Mouse (Mus musculus): ENCODE measurements around the gene Fosl2. TPM values are rescaled to one million over a fixed set of nuclear protein-coding genes. Genes with fewer than 3 reads are reported as not detected.
A peak's percentile ranks its signal among the peaks of the same experiment; 100 is the strongest.

Gene Fosl2
- polyA plus RNA-seq, 2 experiments, result 0.37 to 0.73 TPM

DNA sequence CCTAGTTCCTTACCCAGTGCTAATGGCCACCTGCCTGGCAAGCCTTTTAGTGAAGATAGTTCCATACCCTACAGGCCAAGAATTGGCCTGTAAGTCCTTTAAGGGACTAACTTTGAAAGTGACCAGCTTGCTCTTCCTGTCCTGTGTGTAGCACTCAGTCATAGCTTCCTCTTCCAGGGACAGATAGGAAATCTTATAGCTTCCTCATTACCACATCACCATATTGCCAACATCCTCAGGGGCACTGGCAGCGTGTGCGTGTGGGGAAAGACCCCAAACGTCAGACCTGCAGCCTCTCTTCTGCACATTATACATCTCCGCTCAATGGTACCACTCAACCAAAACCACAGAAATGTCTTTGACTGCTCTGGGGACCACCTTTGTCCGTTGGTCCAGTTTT lies 13.2 kb upstream of the Fosl2 start:
- no peaks in the 10 kb centered on the region for H3K9me3 ChIP-seq (ENCODE audit: control insufficient read depth, low read length)
- DNase-seq (ENCODE audit: low read depth in 3 of 3, low spot score in 3 of 3) (no peak), ATAC-seq (ENCODE audit: insufficient read depth) (no peak)
- H3K4me3 ChIP-seq (ENCODE audit: insufficient read depth in 1 of 2, low read depth in 2 of 2, low read length in 2 of 2), result no peak overlapping the region
- 0 out of 4 replicates have a peak, but pooled peaks cover 0 to 4% of the 10 kb centered on the region in 2 experiments for H3K4me1 ChIP-seq (replicated peaks; ENCODE audit: control insufficient read depth in 2 of 2, insufficient read depth in 2 of 2, low read length in 1 of 2)
- H3K9ac ChIP-seq (replicated peaks), result no peak overlapping the region
- no peaks in the 10 kb centered on the region; the same call in 1 of the 2 replicates for H3K27me3 ChIP-seq (ENCODE audit: control insufficient read depth, insufficient read depth, low read length)
- no peak for TF ChIP-seq CTCF (IDR thresholded peaks at IDR 0.05; ENCODE audit: low read depth)
- TF ChIP-seq EP300 (IDR thresholded peaks at IDR 0.05; ENCODE audit: low read depth), result no peak
- 16% methylated on average over 5 of the region's 5 CpGs for WGBS (ENCODE audit: insufficient replicate concordance)
- no peak overlapping the region for H3K27ac ChIP-seq
- H3K4me2 ChIP-seq (ENCODE audit: low read depth), result no peak overlapping the region
- no peaks in the 10 kb centered on the region for H3K36me3 ChIP-seq (replicated peaks; ENCODE audit: control insufficient read depth, insufficient read depth, low read depth)

DNA sequence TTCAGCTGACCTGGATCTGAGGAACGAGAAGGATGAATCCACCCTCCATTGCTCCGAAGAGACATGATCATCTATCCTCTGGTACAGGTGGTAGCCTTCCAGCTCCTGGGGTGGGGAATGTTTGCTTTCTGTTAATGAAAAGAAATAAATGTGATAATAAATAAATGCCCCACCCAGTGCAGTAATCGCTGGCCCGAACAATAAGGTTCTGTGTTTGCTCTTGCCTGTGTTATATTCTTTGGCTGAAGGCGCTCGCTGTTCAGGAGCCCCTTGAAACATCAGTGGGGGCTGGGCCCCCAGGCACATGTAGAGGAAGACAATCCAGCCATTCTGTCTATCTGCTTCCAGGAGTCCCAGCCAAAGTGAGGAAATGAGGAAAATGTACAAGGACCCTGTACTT lies 10.6 kb upstream of the Fosl2 start:
- no peak for DNase-seq (ENCODE audit: low read depth in 3 of 3, low spot score in 3 of 3)
- H3K4me2 ChIP-seq (ENCODE audit: low read depth), result no peak overlapping the region
- H3K27me3 ChIP-seq (ENCODE audit: control insufficient read depth, insufficient read depth, low read length), result peaks cover 3% of the 10 kb centered on the region
- H3K9me3 ChIP-seq (ENCODE audit: control insufficient read depth, low read length), result no peaks in the 10 kb centered on the region
- no peaks in the 10 kb centered on the region for H3K36me3 ChIP-seq (replicated peaks; ENCODE audit: control insufficient read depth, insufficient read depth, low read depth)
- TF ChIP-seq EP300 (IDR thresholded peaks at IDR 0.05; ENCODE audit: low read depth) (no peak), CTCF (IDR thresholded peaks at IDR 0.05; ENCODE audit: low read depth) (no peak)
- ATAC-seq (ENCODE audit: insufficient read depth), result no peak
- H3K4me3 ChIP-seq (ENCODE audit: insufficient read depth in 1 of 2, low read depth in 2 of 2, low read length in 2 of 2), result no peak overlapping the region
- 0 out of 4 replicates have a peak, but pooled peaks cover 0 to 4% of the 10 kb centered on the region in 2 experiments for H3K4me1 ChIP-seq (replicated peaks; ENCODE audit: control insufficient read depth in 2 of 2, insufficient read depth in 2 of 2, low read length in 1 of 2)
- H3K27ac ChIP-seq, result no peak overlapping the region
- no peak overlapping the region for H3K9ac ChIP-seq (replicated peaks)
- 73% methylated on average over 6 of the region's 6 CpGs for WGBS (ENCODE audit: insufficient replicate concordance)

DNA sequence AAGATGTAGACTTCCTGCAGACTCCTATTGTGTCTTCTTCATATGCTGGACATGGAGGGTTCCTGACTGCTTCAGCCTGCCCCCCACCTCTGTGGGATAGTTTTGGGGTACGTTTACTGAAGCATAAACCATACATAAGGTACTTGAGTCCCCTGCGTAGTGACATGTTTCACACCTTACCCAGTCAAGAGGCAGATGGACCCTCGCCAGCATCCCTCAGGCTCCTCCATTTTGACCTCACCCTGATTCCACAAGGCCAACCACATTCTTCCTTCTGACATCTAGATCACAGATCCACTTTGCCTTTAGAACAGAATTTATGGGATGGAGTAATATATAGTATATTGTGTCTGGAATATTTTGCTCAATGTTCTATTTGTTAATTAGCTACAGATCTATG lies 8.4 kb upstream of the Fosl2 start:
- Histone ChIP-seq H3K27me3 (ENCODE audit: control insufficient read depth, insufficient read depth, low read length) (peaks cover 13% of the 10 kb centered on the region), H3K4me3 (ENCODE audit: insufficient read depth in 1 of 2, low read depth in 2 of 2, low read length in 2 of 2) (no peak overlapping the region), H3K4me1 (replicated peaks; ENCODE audit: control insufficient read depth in 2 of 2, insufficient read depth in 2 of 2, low read length in 1 of 2) (0 out of 4 replicates have a peak, but pooled peaks cover 0 to 3% of the 10 kb centered on the region in 2 experiments), H3K9ac (replicated peaks) (no peak overlapping the region), H3K4me2 (ENCODE audit: low read depth) (no peak overlapping the region), H3K27ac (no peak overlapping the region), H3K9me3 (ENCODE audit: control insufficient read depth, low read length) (no peaks in the 10 kb centered on the region), H3K36me3 (replicated peaks; ENCODE audit: control insufficient read depth, insufficient read depth, low read depth) (no peaks in the 10 kb centered on the region)
- TF ChIP-seq CTCF (IDR thresholded peaks at IDR 0.05; ENCODE audit: low read depth), result no peak
- no peak for TF ChIP-seq EP300 (IDR thresholded peaks at IDR 0.05; ENCODE audit: low read depth)
- DNase-seq (ENCODE audit: low read depth in 3 of 3, low spot score in 3 of 3) (no peak), ATAC-seq (ENCODE audit: insufficient read depth) (no peak)
- 56% methylated on average over 3 of the region's 3 CpGs for WGBS (ENCODE audit: insufficient replicate concordance)

DNA sequence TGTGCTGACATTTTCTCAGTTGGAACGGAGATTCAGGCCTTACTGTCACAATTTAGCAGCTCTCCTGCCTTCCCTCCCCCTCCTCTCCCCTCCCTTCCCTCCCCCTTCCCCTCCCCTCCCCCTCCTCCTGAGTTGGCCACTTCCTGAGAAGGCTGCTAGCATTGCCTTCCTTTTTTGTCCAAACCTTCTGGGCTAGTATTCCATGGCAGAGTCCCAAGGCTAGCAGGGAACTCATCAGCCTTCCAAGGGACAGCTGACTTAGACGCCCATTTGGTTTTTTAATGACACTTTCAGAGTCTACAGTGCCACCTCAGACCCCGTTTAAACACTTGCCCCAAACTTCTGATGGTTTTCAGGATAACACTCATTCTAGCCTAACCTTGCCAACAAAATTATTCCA lies 7.7 kb upstream of the Fosl2 start:
- H3K4me3 ChIP-seq (ENCODE audit: insufficient read depth in 1 of 2, low read depth in 2 of 2, low read length in 2 of 2), result no peak overlapping the region
- no peaks in the 10 kb centered on the region for H3K36me3 ChIP-seq (replicated peaks; ENCODE audit: control insufficient read depth, insufficient read depth, low read depth)
- no peak overlapping the region for H3K4me2 ChIP-seq (ENCODE audit: low read depth)
- H3K27me3 ChIP-seq (ENCODE audit: control insufficient read depth, insufficient read depth, low read length), result peaks cover 20% of the 10 kb centered on the region
- no peaks in the 10 kb centered on the region for H3K4me1 ChIP-seq (replicated peaks; ENCODE audit: control insufficient read depth in 2 of 2, insufficient read depth in 2 of 2, low read length in 1 of 2)
- H3K9ac ChIP-seq (replicated peaks), result no peak overlapping the region
- DNase-seq (ENCODE audit: low read depth in 3 of 3, low spot score in 3 of 3), result no peak
- no peak overlapping the region for H3K27ac ChIP-seq
- WGBS (ENCODE audit: insufficient replicate concordance), result 23% methylated on average over 3 of the region's 3 CpGs
- TF ChIP-seq CTCF (IDR thresholded peaks at IDR 0.05; ENCODE audit: low read depth), result no peak
- no peak for TF ChIP-seq EP300 (IDR thresholded peaks at IDR 0.05; ENCODE audit: low read depth)
- H3K9me3 ChIP-seq (ENCODE audit: control insufficient read depth, low read length), result no peaks in the 10 kb centered on the region
- no peak for ATAC-seq (ENCODE audit: insufficient read depth)

DNA sequence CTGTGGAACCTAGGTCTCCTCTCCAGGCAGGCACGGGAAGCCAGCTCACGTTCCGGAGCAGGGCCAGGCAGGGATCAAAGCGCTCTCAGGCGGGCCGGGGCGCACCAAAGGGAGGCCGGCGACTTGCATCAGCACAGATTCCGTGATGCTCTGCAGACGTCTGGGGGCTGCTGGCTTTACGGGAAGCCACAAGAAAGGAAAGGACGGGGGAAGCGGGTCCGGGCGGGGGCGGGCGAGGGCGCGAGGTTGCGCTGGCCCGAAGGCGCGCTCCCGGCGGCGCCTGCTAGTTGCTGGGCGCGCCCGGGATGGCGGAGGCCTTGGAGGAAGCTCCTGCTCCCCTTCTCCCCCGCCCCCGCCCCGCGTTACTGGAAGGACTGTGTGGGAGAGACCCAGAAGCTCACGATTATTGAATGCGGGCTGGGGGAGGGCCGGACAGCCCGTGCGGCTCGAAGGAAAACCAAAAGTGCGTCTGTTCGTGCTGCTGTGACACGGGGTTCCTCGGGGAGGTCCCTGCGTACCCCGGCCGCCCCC lies 2.6 kb upstream of the Fosl2 start:
- H3K27me3 ChIP-seq (ENCODE audit: control insufficient read depth, insufficient read depth, low read length), result peaks cover 70% of the 10 kb centered on the region
- H3K9me3 ChIP-seq (ENCODE audit: control insufficient read depth, low read length), result no peaks in the 10 kb centered on the region
- H3K4me1 ChIP-seq (replicated peaks; ENCODE audit: control insufficient read depth in 2 of 2, insufficient read depth in 2 of 2, low read length in 1 of 2), result 0 out of 4 replicates have a peak, but pooled peaks cover 0 to 3% of the 10 kb centered on the region in 2 experiments
- no peak overlapping the region for H3K27ac ChIP-seq
- H3K36me3 ChIP-seq (replicated peaks; ENCODE audit: control insufficient read depth, insufficient read depth, low read depth), result no peaks in the 10 kb centered on the region
- TF ChIP-seq EP300 (IDR thresholded peaks at IDR 0.05; ENCODE audit: low read depth) (no peak), CTCF (IDR thresholded peaks at IDR 0.05; ENCODE audit: low read depth) (no peak)
- H3K4me3 ChIP-seq (ENCODE audit: insufficient read depth in 1 of 2, low read depth in 2 of 2, low read length in 2 of 2), result peak overlapping the region; percentile 28 to 50
- H3K9ac ChIP-seq (replicated peaks), result no peak overlapping the region
- DNase-seq (ENCODE audit: low read depth in 3 of 3, low spot score in 3 of 3), result no peak
- H3K4me2 ChIP-seq (ENCODE audit: low read depth), result peak overlapping the region; percentile 57
- ATAC-seq (ENCODE audit: insufficient read depth), result no peak
- WGBS (ENCODE audit: insufficient replicate concordance), result 1% methylated on average over 43 of the region's 48 CpGs
